Mouse (Mus musculus) thymus, adult 18-20 months (tissue): ENCODE results near the gene Togaram2.
"Not testable (repeated sequence)": the region's sequence is repeated elsewhere in the genome, so short reads cannot be mapped to it uniquely, and the experiment has no call there.

ENCODE experiments used
- DNase-seq, 2 experiments: peaks; one replicate each; pipeline ENCODE4 v3.0.0; 2022; ENCODE audit warnings: mixed read lengths in 2 of 2

Gene Togaram2

DNA sequence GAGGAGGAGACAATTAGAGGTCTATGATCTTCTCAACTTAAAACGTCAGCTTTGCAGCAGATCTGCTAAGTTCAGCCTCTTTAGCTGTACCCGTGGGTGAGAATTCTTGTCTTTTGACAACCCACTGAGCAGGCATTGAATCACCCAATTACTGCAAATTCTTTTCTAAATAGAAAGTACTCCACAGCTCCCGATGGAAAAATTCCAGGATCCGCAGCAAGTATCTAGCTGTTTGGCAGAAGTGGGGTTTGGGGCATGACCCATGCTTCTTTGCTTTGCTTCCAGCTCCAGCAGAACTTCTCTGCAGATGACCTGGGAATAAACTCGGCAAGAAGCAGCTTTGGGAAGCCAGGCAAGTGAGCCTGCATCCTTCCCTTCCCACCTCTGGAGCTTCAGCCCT lies 69.9 kb downstream of the Togaram2 start:
- DNase-seq = no peak

DNA sequence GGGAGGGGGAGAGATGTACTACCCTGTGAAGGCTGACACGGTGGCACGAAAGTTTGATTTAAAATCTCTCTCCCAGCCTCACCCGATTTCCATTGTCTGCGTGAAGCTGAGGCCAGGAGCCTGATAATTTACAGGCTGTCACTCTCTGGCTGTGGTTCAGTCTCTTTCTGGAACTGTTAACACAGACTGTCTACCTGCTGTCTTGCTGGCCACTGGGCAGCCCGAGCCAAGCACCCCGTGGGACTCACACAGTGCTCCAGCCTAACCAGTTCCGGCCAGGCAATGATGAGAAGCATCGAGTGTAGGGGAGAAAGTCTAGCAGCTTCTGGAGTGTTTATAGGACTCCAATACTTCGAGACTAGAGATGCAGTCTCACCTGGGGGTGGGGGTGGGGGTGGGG lies 73.1 kb downstream of the Togaram2 start:
- no peak for DNase-seq

DNA sequence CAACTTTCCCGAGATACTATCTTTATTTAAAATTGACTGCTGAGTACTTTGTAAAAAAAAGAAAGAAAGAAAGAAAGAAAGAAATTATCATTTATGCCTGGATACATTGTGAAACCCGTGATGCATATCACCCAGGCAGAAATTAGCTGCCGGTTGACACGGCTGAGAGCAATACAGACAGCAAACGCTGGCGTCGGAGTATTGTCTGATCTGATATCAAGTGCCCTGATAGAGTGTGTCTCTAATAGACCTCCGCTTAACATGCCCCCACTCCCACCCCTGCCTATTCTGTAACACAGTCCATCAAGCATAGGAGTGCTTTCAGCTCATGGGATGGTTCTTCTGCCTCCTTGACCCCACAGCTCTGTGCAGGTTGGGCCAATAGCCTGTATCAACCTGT lies 74.5 kb downstream of the Togaram2 start:
- DNase-seq = no peak

DNA sequence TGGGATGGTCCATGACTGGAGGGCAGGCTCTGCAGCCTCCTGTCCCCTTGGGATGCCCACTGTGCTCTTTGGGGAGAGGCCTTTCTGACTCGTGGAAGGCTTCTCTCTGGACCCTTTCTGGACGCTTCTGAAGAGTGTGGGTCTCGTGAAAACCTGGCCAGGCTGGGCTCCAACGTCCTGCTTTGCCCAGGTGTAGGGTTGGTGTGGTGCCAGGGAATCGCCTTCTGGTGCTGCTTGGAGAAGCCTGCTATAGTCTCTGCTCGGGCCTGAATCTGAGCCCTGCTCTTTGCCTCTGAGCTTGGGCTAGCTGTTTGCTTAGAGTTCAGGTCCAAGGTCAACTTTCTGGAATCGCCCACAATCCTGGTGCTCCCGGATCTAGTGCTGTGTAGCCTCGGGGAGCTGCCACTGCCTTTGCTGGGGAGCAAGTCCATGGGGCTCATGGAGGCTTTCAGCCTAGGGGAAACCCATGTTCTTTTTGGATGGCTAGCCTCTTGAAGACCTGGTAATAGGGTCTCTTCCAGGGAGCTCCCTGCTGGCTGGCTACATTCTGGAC lies 76.6 kb downstream of the Togaram2 start:
- DNase-seq = no peak

DNA sequence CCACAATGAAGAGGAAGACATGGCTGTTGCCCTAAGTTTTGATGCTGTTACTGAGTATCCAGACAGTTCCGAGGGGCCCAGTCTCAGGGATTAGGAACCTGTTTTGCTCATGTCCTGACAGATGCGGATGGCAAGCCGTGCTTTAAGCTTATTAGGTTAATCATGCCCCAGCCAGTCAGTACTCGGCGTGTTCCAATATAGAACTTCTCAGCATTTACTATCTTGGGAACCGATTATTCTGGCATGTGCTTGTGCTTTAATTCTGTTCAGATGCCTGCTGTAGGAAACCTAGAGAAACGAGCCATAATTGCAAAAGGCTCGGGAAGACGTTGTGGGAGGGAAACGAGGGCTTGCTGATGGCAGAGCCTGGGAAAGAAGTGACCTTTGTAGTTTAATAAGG lies 79.8 kb downstream of the Togaram2 start, which contains the start of gene Pcare:
Gene Pcare (minus strand): TSS at position 64 of the 400 bp plus-strand sequence.
- DNase-seq = no peak

DNA sequence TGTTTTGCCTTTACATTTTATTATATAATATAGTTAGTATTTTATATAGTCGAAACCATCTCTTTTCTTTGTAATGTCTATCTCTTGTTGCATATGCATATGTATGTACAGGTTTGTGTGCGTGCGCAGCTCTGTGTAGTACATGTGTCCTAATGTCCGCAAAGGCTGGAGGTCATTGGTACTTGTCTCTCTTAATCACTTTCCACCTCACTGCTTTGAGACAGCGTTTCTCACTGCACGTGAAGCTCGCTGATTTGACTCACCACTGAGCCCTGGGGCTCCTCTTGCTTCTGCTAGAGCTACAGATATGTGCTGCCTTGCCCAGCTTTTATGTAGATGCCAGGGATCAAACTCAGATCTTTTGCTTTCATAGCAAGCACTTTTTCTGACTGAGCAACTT lies 87.5 kb downstream of the Togaram2 start:
- DNase-seq = no peak

DNA sequence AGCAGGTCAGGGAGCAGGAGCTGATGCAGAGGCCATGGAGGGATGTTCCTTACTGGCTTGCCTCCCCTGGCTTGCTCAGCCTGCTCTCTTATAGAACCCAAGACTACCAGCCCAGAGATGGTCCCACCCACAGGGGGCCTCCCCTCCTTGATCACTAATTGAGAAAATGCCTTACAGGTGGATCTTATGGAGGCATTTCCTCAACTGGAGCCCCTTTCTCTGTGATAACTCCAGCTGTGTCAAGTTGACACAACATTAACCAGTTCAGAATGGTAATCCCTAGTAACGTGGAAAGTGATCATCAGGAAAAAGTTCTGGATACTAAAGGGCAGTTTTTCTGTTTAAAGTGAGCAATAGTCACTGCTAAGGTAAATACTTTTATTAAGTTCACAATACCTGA lies 95.1 kb downstream of the Togaram2 start, which contains the start of gene Clip4:
Gene Clip4 (plus strand): TSS at position 301 of the 400 bp plus-strand sequence.
- not testable (repeated sequence) for DNase-seq

DNA sequence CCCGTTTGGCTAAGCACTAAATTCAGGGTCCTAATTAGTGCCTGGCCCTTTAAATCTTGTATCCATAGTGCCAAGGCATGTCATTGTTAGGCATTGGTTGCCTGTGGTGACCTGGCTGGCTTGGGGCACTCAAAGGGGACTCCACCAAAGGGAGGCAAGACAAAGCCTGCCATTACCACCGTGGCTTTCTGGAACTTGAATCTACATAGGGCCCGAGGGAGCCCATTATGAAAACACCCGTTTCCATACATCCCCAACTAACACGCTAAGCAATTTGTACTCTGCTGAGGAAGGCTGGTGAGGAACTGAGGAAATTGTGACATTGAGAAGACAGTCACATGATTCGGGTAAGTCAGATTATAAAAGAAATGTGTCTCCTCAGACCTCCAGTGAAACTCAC lies 96.5 kb downstream of the Togaram2 start:
- DNase-seq = no peak

DNA sequence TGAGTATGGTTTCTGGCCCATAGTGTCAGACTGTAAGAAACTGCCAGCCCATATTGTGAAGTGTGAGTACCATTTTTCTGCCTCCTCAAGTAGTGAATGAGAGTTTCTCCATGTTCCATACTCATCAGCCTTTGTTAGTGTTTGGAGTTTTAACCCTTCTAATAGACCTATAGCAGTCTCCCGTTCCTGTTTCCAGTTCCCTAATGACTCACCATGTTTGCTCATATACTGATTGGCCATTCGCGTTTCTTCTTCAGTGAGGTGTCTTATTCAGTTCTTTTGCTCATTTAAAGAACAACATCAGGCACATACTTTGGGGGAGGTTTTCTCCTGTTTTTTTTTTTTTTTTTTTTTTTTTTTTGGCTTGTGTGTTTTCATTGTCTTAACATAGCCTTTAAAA lies 97.6 kb downstream of the Togaram2 start:
- no peak for DNase-seq

DNA sequence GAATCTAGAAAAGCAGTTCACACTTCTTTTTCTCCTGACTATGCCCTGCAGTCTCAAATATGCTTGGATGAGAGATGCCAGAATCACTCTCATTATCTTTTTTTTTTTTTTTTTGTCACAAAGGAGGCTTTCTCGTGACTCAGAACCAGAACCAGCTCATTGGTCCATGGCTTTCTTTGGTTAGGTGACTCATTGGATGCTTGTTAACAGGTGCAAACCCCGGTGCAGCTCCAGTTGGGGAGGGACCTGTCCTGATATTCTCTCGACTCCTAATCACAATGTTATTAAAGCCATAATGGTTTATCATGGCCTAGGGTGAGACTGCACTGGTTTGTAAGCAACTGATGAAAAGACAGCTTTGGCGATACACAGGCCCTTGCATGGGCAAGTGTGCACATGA lies 101.1 kb downstream of the Togaram2 start:
- no peak for DNase-seq

DNA sequence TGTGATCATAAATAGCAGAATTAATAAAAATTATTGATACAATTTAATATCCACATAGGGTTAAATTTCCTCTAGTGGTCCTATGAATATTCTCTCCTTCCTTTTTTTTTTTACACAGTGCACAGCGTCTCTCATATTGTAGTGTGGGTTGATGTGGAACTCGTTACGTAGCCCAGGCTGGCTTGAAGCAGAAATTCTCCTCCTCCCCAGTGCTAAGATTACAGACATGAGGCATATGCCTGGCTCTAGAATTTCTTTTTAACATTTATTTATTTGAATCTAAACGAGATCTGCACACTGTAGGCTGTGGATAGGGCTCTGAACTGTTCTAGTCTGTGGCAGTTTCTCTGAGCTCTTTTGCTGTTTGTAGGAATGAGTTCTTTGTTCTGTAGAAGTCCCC lies 102.2 kb downstream of the Togaram2 start:
- no peak for DNase-seq

DNA sequence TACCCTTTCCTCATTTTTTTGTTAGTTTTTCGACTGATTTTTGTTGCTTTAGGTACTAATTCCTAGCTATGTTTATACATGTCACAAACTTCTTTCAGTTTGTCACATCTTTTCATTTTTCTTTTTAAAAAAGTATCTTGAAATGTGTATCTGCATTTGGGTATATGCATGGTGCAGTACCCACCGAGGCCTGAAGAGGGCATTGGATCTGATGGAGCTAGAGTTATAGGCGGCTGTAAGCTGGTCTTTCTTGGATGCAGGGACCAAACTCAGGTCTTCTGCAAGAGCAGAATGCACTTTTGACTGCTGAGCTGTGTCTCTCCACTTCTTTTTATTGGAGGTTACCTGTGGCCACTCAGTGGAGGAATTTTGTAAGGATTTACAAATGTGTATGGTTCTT lies 105.6 kb downstream of the Togaram2 start:
- no peak for DNase-seq
